Mouse (Mus musculus): ENCODE results near the gene Myof.

GRCm38 (mm10) chr19:38038267-38038666 is 5.1 kb downstream of the Myof start:
- TF ChIP-seq POLR2A (IDR thresholded peaks at IDR 0.05; ENCODE audit: low read depth, low read length) = no peak
- no peak for TF ChIP-seq GABPA (IDR thresholded peaks at IDR 0.05; ENCODE audit: insufficient replicate concordance, low read depth, low read length)
- no peak for TF ChIP-seq CTCF (conservative IDR thresholded peaks at IDR 0.05 in 1 of 2, IDR thresholded peaks at IDR 0.05 in 1 of 2; ENCODE audit: low read depth in 2 of 2, low read length in 2 of 2)

All from CH12.LX (cell line).